Mouse (Mus musculus) layer of hippocampus, postnatal 14 days (tissue): Measurements from ENCODE around the gene Fubp1. TPM values are rescaled to one million over a fixed set of nuclear protein-coding genes. Genes with fewer than 3 reads are reported as not detected.

Source experiments
- DNase-seq, 2 experiments: peaks; one replicate each; pipeline ENCODE4 v3.0.0; 2021 to 2022; ENCODE audit warnings: low spot score in 2 of 2, mixed read lengths in 1 of 2
- total RNA-seq, 2 experiments: library from RNA; stranded (reverse); gene quantifications; 2 replicates each; pipeline ENCODE4 v1.2.3; 2021

Fubp1 gene
- total RNA-seq, 2 experiments from 2014 or later, result 119 to 133 TPM

- DNase-seq, result no peak
These were observed 21.3 kb downstream of the Fubp1 start for GRCm38 (mm10) chr3:152231333-152232100.

DNA sequence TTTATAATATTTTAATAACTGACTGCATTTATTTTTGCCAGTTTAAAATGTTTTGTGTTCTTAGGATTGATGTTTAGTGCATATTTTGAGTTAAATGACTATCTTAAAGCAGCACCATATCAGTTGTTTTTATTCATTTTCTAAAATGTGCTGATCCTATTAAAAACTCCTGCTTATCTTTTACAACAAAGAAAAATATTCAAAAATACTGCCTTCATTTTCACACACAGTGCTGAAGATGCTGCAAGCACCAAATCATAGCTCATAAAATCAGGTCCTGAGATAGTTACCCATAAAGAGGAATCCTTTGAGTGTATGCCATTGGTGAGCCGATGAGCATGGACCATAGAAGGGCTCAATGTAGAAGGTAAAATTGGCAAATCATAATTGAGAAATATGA, 25.0 kb downstream of the Fubp1 start:
- no peak for DNase-seq

- DNase-seq, result no peak
These were observed 25.6 kb downstream of the Fubp1 start for GRCm38 (mm10) chr3:152235805-152236204.

DNA sequence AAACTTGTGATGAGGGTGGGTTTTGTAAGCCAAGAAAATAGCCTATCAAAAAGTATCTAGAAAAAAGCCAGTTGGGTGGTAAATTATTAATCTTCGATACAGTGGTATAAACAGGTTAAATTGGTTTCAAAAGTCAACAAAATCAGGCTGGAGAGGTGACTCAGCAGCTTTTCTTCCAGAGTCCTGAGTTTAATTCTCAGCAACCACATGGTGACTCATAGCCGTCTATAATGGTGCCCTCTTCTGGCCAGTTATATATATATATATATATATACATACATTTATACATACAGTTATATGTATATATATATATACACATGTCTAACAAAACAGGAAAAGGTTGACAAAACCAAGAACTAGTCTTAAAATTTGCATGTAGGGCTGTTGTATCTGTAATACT, 28.6 kb downstream of the Fubp1 start:
- no peak for DNase-seq

DNA sequence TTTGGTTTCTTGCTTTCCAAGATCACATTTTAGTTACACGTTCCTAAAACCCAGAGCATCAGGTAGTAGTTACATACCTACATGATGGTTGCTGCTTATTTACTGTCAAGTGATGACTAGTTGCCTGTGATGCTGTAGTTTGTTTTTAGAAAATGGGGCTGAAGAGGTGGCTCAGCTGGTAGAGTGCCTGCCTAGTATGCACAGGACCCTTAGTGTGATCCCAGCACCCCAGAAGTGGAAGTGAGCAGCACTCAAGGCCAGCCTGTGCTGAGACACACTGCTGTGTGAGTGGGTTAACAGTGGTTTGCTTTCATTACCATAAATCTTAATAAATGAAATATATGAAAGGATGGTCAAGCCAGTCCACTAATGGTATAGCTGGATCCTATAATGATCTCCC, 29.4 kb downstream of the Fubp1 start:
- no peak for DNase-seq

DNA sequence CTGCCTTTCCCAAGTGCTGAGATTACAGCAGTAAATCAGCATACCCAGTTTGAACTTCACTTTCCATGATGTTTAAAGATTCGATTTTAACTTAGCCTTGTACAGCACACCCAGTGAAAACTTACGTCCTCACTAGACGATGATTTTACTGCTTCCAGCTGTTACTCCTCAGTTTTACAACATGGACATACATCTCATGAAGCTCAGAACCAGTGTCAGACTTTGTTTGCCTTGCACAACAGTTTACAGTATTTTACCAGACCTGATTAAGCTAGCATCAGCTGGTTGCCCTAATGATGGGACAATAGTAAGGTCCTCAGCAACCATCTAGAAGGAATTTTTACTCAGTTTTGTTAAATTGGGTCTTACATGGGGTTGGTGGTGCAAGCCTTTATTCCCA, 30.9 kb downstream of the Fubp1 start:
- no peak for DNase-seq

DNA sequence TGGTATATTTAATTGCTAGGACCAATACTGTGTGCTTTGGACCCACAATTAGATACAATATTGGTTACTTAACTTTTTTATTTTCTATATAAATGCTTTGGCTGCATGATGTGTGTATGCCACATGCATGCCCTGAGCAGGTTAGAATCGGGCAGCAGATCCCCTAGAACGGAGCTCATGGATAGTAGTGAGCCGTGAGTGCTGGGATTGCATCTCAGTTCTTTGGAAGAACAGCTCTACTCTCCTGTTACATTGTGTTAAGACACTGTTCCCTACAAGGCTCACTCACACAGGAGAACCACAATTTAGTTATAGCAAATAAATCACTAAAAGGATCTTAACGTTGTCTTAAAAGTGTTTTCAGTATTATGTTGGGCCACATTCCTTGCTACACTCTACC, 33.1 kb downstream of the Fubp1 start:
- DNase-seq, result no peak

- peak in 1 of 2 experiments; percentile 82 for DNase-seq
These were observed 35.2 kb downstream of the Fubp1 start for GRCm38 (mm10) chr3:152245273-152245910.

- DNase-seq, result no peak
These were observed 37.5 kb downstream of the Fubp1 start for GRCm38 (mm10) chr3:152247708-152248107.

DNA sequence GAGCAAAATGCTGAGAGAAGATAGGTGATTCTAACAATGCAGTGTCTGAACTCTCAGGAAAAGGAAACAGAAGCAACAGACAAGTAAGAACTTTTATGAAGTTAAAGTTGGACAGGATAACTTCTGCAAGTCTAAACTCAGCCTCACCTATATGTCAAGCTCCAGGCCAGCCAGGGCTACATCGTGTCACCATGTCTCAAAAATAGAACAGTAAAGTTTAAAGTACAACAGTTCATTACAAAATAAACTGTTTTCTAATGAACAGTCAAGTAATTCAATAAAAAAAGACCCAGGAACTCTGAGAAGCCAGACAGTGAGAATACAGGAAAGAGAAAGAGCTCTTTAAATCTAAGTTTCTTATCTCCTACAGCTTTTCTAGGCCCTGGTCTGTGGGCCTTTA, 40.3 kb downstream of the Fubp1 start:
- no peak for DNase-seq

GRCm38 (mm10) chr3:152257528-152257927, 47.3 kb downstream of the Fubp1 start:
- no peak for DNase-seq

DNA sequence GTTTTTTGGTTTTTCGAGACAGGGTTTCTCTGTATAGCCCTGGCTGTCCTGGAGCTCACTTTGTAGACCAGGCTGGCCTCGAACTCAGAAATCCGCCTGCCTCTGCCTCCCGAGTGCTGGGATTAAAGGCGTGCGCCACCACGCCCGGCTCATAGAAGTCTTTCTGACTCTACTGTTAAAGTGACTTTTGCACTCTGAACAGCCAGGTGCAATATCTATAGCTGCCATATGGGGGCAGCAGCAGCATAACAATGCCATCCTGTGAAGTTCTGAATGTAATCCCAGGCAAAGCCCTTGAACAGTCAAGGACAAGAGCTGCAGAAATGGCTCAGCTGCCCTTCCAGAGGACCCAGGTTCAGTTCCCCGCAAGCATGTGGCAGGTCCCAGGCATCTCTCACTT, 49.2 kb downstream of the Fubp1 start:
- DNase-seq, result peak; percentile 51 to 73

- DNase-seq, result no peak
These were observed 50.1 kb downstream of the Fubp1 start for GRCm38 (mm10) chr3:152260362-152260761.

DNA sequence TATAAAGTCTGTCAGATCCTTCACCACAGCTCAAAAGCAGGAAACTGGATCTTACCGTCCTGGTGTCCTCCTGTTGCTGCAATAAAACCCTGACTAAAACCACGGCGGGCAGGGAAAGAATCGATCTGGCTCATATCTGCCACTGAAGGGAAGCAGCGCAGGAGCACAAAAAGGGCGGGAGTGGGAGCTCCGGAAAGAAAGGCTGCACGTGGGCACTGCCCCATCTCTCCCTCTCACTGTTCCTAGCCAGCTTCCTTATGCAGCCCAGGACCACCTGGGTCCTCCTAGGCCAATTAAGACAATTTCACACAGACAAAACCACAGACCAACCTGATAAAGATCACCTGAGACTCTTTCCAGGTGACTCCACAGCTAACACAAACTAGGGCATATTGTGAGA, 51.2 kb downstream of the Fubp1 start:
- no peak for DNase-seq

- DNase-seq, result no peak
These were observed 51.7 kb downstream of the Fubp1 start for GRCm38 (mm10) chr3:152261948-152262347.

DNA sequence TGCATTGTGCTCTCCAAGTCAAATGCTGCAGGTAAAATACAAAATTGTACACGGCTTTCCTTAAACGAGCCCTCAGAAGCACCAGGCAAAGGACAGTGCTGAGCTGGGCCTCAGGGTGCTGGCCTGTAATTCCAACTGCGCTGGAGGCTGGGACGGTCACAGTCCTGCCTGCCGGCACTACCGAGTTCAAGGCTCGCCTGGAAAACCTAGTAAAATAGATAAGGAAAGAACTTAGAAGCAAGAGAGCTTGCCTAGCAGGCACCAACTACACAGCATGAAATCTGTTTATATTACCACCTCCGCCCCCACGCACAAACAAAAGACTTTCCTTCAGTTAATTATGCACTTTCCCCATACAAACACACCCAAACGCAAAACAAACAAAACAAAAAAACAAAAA, 54.2 kb downstream of the Fubp1 start:
- DNase-seq, result no peak

DNA sequence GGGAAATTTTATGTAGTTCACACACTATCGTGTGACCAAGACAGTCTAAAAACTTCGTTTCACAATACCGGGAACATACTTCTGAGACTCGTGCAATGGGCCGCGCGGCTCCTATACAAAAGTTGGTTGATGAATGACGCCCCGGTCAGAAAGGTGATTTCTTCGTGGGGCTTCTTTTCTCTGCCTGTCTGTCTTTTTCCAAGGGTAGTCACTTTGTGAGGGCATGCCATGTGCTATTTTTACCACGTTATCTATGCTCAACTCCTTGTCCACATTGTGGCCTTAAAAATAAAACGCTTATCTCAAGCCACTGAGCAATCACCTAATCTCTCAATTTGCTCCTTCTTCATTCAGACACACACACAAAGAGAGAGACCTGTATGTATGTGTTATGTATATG, 54.6 kb downstream of the Fubp1 start:
- DNase-seq, result no peak

- DNase-seq, result peak in 1 of 2 experiments; percentile 26
These were observed 55.3 kb downstream of the Fubp1 start for GRCm38 (mm10) chr3:152265351-152266035.

DNA sequence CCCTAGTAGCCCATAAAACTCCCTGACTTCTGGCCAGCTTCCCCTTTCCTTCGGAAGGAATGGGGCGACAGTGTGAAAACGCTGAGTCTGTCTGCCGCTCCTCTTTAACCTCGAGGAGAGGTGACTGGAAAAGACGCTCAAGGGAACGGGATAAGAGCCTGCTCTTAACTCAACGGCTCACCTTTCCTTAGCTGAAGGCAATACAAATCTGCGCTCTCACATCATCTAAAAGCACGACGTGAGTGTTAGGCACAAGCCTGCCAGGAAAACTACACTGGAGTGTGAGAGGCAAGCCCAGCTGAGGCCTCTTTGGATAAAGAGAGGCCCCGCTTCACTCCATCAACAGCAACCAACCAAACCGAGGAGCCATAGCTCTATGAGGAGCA, 55.8 kb downstream of the Fubp1 start, which contains the start of gene Nexn:
Gene Nexn (minus strand): TSS at position 315 of the 386 bp plus-strand sequence.
- DNase-seq, result no peak

DNA sequence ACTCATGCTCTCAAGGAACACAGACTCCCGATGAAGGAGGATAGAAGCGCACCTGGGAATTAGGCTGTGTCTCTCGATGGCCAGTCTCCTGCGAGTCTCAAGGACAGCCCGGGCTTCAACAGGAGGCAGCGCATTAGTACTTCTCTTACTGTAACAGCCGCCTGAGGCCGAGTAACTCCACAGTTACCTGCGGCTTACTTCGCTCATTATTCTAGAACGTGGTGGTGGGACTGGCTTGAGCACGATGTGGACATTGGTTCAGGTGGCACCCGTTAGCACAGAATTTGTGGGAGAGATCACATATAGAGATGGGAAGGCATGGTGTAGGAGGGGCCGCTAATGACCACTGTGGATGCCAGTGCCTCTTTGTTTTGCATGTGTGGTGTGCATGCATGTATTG, 57.9 kb downstream of the Fubp1 start:
- DNase-seq, result no peak

- no peak for DNase-seq
These were observed 61.0 kb downstream of the Fubp1 start for GRCm38 (mm10) chr3:152271071-152271710.

GRCm38 (mm10) chr3:152271876-152272275, 61.7 kb downstream of the Fubp1 start:
- DNase-seq, result no peak
